Mouse (Mus musculus) heart, embryonic 10.5 days (tissue): ENCODE measurements around the gene Gm26620. TPM values are rescaled to one million over a fixed set of nuclear protein-coding genes. Genes with fewer than 3 reads are reported as not detected.

Experiments
- DNase-seq: peaks from one replicate; pipeline ENCODE4 v3.0.0-alpha.2; 2017; ENCODE audit warnings: low spot score
- H3K27ac ChIP-seq: fragments of 300-500 bp; sonication (generic); 2 replicates; pipeline ENCODE4 v1.5.1; 2016; ENCODE audit warnings: mild to moderate bottlenecking
- H3K27me3 ChIP-seq: fragments of 300-500 bp; sonication (generic); 2 replicates; pipeline ENCODE4 v1.6.1; 2016; ENCODE audit warnings: mild to moderate bottlenecking; ENCODE audit not compliant: poor library complexity, insufficient read depth, severe bottlenecking
- H3K36me3 ChIP-seq: fragments of 300-500 bp; sonication (generic); 2 replicates; pipeline ENCODE4 v1.6.1; 2016; ENCODE audit warnings: mild to moderate bottlenecking, moderate library complexity
- H3K4me1 ChIP-seq: fragments of 300-500 bp; sonication (generic); 2 replicates; pipeline ENCODE4 v1.6.1; 2016; ENCODE audit warnings: mild to moderate bottlenecking
- H3K4me3 ChIP-seq: fragments of 300-500 bp; sonication (generic); 2 replicates; pipeline ENCODE4 v1.5.1; 2016; ENCODE audit warnings: mild to moderate bottlenecking, moderate library complexity
- H3K9me3 ChIP-seq: fragments of 300-500 bp; sonication (generic); 2 replicates; pipeline ENCODE4 v1.6.1; 2016; ENCODE audit warnings: mild to moderate bottlenecking, moderate library complexity
- WGBS: fragments of 180-500 bp; shearing (Covaris S2); methylation state at CpG from one replicate; pipeline ENCODE4 v1.1.7; 2016; 5-methylcytosine and 5-hydroxymethylcytosine counted together
- polyA plus RNA-seq: library from polyadenylated mRNA; unstranded; fragments of >200 nt; fragmentation: Nextera tagmentation; extraction: Ambion mirVana; gene quantifications from 2 replicates; pipeline ENCODE4 v1.2.1, GENCODE M21; 2016

Gene Gm26620
- polyA plus RNA-seq, 1 experiment from 2014 or later, result 0.67 TPM

GRCm38 (mm10) chr1:170933386-170933920, 48.6 kb downstream of the Gm26620 start:
- 73% methylated on average over 6 of the region's 6 CpGs for WGBS
- Histone ChIP-seq H3K27me3 (no peaks in the 10 kb centered on the region), H3K4me1 (no peaks in the 10 kb centered on the region), H3K4me3 (no peak overlapping the region), H3K27ac (no peak overlapping the region), H3K36me3 (no peaks in the 10 kb centered on the region), H3K9me3 (no peaks in the 10 kb centered on the region)
- DNase-seq, result no peak

- H3K9me3 ChIP-seq, result no peaks in the 10 kb centered on the region
- H3K27ac ChIP-seq, result no peak overlapping the region
- WGBS, result 72% methylated on average over 1 of the region's 1 CpGs
- no peaks in the 10 kb centered on the region for H3K4me1 ChIP-seq
- no peaks in the 10 kb centered on the region for H3K36me3 ChIP-seq
- no peak for DNase-seq
- H3K27me3 ChIP-seq, result no peaks in the 10 kb centered on the region
- H3K4me3 ChIP-seq, result no peak overlapping the region
These were observed 49.1 kb downstream of the Gm26620 start for GRCm38 (mm10) chr1:170933940-170934339.

- H3K4me1 ChIP-seq, result no peaks in the 10 kb centered on the region
- H3K27me3 ChIP-seq, result no peaks in the 10 kb centered on the region
- WGBS, result 74% methylated on average over 2 of the region's 2 CpGs
- no peaks in the 10 kb centered on the region for H3K9me3 ChIP-seq
- DNase-seq, result no peak
- H3K4me3 ChIP-seq, result no peak overlapping the region
- no peak overlapping the region for H3K27ac ChIP-seq
- H3K36me3 ChIP-seq, result no peaks in the 10 kb centered on the region
These were observed 49.5 kb downstream of the Gm26620 start for GRCm38 (mm10) chr1:170934383-170934782.

Other genes with a start within 250 kb of the Gm26620 start
- 31.4 and 51.0 TPM in 2 replicates for gene Olfml2b, start 240.5 kb upstream of the Gm26620 start, polyA plus RNA-seq
- 10.9 and 16.0 TPM in 2 replicates for gene Atf6, start 17.3 kb upstream of the Gm26620 start, polyA plus RNA-seq
- gene Dusp12, start 475 bp downstream of the Gm26620 start, polyA plus RNA-seq, result 28.9 and 37.9 TPM in 2 replicates
- not detected in 2 replicates for gene Fcrlb, start 27.9 kb downstream of the Gm26620 start, polyA plus RNA-seq
- 0.08 TPM in 1 of 2 replicates, not detected in the other for gene Fcrla, start 42.5 kb downstream of the Gm26620 start, polyA plus RNA-seq
- not detected in 2 replicates for gene Fcgr2b, start 91.5 kb downstream of the Gm26620 start, polyA plus RNA-seq
- gene Fcgr4, start 133.9 kb downstream of the Gm26620 start, polyA plus RNA-seq, result 0.14 TPM in 1 of 2 replicates, not detected in the other
- 1.3 and 4.1 TPM in 2 replicates for gene Fcgr3, start 179.9 kb downstream of the Gm26620 start, polyA plus RNA-seq
- 1.6 and 3.7 TPM in 2 replicates for gene Cfap126, start 228.9 kb downstream of the Gm26620 start, polyA plus RNA-seq